Mouse (Mus musculus): ENCODE data around the gene Lat.

Lat gene

DNA sequence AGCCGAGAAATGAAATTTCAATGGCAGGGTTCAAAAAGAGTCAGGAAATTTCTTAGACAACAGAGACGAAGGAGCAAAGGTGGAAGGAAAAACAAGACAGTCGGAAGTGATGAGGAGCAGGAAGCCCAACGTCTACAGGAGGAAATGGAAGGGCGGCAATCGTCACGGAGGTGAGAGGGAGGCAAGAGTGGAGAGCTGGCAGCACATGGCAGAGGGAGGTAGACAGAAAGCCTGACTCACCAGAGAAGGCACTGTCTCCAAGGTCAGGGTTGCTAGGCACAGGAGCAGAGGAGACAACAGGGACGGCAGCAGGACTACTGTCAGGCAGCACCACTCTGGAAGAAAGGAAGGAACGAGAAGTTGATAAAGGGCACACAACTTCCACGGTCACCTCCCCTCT is 1.7 kb downstream of the Lat start:
- no peak for DNase-seq (ENCODE audit: low read depth)

DNA sequence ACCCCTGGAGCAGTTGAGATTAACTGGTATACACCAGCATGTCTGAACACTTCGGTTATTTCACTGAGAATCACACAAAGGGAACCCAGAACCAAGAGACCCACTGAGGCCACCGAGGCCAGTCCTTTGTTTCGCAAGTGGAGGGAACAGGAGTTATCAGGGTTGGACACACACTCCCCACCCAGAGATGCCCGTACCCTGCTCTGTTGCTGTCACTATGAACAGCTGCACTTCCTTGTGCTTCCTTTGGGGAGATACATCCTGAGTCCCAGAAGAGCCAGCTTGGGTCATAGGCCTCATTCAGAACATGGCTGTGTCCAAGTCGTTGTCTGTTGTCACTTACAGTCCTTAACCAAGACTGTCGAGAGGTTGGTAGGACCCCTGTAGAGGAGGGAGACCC is 6.3 kb downstream of the Lat start:
- no peak for DNase-seq (ENCODE audit: low read depth)

DNA sequence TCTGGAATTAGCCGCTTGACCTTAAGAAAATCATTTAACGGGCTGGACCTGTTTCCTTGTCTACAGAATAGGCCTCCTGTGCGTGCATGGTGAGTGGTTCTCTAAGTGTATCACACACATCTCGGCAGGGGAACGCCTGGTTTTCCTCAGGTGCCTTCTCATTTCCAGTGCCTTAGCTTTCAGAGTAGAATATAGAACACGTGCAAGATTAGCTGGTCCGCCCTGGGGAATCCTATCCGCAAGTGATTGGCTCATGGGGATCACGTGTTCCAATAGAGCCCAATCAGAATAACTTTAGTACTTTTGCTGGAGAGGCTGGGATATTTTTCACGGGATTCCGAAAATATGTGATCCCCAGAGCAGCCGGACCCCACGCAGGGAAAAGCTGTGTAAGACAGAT is 10.3 kb downstream of the Lat start:
- DNase-seq (ENCODE audit: low read depth): no peak

DNA sequence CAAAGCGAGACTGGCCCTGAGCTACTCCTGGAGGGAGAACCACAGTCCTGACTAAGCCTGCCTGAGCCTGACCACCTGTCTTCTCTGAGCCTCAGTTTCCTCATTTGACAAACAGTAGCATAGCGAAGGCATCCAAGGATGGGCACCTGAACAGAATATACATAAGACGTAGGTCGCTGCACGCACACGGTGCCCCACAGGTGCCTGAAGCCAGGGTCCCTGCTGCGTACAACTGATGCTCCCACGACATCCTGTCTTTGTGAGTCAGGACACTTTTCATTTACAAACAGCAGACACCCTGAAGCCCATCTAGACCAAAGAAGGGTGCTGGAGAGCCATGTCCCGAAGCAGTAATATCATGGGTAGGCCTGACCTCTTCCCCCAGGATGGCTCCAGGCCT is 11.0 kb downstream of the Lat start:
- no peak for DNase-seq (ENCODE audit: low read depth)

DNA sequence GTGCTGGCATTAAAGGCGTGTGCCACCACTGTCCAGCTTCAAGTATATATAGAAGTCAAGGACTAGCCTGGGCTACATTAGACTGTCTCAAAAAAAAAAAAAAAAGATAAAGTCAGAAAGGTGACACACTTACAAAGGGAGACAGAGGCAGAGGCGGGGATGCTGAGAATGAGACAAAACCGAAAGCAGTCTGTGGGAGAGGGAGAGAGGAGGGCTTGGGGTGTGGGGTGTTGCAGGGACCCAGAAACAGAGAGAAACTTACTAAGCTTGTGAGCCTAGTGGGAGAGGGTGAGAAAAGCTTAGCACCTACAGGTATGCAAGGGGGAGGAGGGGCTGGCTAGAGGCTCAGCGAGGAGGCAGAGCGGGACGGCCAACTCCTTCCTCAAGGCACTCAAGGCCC is 11.5 kb downstream of the Lat start:
- no peak for DNase-seq (ENCODE audit: low read depth)

DNA sequence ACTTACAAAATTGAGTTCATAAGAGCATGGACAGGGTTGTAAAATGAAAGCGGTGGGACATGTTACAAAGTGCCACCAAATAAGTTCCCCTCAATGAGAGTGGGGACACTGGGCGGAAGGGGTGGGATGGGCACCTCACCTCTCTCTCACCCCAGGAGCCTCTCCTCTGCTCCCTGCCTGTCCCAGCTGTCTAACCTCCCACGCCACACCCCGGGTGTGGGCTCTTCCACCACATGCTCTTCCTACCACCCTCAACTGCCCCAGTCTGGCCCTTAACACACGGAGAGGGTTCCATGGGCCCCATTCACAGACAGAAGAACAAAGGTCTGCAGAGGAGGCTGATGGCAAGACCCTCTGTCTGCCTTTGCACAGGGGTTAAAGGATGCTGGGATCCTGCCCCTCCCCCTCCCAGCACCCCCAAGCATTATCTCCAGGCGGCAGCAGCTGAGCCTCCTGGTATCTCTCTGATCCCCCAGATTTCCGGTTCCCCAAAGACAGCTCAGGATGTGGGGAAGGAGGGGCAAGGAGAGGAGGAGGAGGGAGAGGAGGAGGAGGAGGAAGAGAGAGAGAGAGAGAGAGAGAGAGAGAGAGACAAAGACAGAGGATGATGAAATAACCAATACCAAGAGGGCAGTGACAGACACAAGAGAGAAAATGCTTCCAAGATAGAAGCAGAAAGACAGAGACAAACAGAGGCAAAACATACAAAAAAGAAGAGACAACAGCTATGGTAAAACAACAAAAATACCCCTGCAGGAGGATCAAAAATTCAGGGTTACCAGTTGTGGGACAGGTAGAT is 12.4 kb downstream of the Lat start:
- peak; percentile 58 for DNase-seq (ENCODE audit: low read depth)

DNA sequence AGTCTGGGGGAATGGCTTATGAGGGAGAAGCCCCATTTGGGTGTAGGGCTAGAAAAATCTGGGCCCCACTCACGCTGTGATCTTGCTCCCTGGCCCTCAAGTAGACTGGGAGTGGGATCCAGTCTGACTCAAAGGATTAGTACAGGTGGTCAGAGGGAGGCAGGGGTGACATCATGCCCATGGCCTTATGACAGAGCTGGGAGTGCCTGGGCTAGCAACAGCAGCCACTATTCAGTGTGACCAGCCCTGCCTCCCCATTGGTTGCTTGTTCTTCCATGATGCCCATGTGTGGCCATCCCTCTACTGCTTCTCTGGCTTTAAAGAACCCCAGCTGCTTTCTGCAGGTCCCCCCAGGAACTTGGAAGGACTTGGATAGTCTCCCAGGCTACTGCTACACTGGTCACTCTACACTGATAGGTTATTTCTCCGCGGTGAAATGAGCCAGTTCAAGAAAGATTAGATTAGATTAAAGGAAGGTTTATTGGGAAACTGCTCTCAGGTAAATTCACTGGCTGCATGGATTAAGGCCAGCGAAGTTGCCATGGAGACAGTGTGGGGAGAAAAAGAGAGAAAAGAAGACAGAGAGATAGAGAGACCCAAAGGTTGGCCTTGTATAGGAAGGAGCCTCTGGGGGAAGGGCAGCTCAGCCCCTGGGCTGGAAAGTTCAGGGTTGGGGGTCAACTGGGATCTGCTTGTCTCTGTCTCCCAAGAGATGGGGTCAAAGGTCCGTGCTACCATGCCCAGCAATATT is 13.3 kb downstream of the Lat start:
- no peak for DNase-seq (ENCODE audit: low read depth)

DNA sequence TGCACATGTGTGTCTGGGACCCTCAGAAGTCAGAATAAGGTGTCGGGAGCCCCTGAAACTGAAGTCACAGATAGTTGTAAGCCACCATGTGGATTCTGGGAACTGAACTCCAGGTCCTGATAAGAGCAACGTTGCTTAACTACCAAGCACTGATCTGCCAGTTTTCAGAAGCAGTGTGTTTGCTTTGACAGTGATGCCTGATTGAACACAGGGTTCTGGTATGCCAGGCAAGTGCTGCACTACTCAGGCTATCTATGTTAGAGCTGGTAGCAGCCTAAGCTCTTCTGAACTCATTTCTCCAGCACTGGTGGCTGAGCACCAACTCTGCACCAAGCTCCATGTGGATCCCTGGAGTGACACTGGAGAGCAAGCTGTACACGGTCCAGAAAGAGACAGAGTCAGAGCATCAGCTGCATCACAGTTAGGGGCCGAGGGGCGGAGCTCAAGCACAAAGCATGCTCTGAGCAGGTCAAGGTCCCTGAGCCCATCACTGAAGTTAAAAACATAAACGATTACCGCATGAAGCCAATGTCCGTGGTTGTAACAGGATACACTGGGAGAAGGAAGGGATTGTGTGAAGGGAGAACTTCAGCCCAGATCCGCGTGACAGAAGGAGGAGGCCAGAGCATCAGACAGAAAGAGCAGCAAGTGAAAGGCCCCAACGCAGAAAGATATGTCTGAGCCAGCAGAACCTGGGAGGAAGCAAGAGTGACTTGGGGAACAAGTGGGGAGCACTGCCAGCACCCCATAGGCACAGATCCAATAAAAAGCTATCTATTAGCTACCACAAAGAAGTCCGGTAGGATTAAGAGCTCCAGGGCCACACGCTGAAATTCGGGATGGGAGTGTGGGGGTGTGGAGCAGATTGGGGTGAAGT is 14.4 kb downstream of the Lat start:
- no peak for DNase-seq (ENCODE audit: low read depth)

DNA sequence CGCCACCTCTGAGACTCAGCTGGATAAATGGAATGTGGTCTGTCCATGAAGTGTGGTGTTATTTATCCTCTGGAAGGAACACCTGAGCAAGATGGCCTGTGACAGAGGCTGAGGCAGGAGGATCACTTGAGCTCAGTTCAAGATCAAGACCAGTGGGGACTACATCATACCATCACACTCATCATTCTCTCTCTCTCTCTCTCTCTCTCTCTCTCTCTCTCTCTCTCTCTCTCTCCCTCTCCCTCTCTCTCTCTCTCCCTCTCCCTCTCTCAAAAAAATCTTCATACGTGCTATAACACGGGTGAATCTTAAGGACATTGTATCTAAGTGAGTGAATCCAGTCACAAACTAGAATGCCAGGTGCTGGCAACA is 15.4 kb downstream of the Lat start:
- no peak for DNase-seq (ENCODE audit: low read depth)

DNA sequence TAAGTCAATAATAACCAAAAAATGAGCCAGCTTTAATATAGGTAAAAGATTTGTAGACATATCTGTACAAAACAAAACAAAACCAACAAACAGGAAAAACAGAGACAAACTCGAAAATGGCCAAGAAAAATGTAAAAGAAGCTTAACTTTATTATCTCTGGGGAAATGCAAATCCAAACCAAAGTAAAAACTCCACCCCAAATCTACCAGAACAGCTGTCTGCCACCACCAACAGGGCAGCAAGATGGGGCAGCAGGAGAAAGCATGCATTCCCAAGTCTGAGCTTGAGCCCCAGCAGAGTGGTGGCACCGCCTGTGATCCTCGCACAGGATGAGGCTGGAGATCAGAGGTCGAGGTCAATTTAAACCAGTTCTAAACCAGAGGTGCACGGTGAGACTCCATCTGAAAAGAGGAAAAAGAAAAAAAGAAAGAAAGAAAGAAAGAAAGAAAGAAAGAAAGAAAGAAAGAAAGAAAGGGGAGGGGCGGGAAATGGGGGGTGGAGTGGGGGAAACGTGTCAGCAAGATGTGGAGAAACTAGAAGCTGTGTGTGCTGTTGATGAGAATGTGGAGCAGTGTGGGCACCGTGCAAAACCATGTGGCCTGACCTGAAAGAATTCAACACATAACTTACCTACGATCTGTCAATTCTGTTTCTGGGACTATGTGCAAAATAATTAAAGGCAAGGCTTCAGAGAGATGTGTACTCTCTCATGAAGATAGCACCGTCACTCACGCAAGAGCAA is 15.9 kb downstream of the Lat start:
- no peak for DNase-seq (ENCODE audit: low read depth)

DNA sequence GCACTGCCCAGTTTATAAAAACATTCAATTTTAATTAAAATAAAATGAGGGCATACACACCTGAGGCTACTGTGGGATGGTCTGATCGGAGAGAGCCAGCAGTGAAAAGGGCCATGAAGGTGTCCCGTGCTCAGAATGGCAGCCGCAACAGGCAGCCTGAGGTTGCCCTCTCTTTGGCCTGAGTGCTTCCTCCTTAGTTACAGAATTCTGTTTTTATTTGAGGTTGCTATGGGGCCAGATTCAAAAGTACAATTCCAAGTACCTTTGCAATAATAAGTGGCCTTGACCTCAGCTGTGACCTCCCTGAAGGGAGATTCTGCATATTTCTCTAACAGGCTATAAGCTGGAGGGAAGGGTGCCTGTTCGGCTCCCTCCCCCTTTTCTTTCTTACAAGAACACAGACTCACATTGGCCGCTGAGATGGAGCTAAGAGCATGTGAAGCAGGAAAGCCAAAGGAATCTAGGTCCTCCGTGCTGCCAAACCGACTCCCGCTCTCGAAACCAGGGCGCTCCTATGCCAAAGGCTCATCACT is 17.9 kb downstream of the Lat start:
- DNase-seq (ENCODE audit: low read depth): no peak

DNA sequence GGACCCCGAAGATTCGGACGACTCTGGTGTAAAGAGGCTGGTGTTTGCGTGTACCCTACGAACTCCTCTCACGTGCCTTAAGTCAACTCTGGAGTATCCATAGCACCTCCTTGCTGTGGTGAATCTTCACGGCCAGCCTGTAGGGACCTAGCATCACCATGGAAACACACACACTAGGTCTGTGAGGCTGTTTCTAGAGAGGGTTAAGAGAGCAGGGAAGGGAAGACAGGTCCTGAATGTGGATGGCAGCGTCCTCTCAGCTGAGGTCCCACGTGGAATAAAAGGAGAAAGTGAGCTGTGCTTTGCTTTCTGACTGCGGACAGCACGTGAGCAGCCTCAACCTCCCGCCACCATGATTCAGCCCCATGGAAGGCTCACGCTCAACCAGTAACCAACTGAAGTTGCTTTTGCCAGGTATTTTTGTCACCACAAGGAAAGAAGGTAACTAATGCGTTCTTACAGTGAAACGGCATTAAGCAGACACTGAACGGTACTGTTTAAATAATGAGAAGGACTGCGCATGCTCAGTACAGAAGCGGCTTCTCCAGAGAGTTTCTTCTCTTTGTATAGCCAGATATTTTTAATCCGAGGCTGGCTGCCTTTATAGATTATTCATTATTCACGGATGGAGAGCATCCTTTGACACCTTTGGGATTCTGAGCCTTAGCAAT is 18.5 kb downstream of the Lat start:
- no peak for DNase-seq (ENCODE audit: low read depth)

DNA sequence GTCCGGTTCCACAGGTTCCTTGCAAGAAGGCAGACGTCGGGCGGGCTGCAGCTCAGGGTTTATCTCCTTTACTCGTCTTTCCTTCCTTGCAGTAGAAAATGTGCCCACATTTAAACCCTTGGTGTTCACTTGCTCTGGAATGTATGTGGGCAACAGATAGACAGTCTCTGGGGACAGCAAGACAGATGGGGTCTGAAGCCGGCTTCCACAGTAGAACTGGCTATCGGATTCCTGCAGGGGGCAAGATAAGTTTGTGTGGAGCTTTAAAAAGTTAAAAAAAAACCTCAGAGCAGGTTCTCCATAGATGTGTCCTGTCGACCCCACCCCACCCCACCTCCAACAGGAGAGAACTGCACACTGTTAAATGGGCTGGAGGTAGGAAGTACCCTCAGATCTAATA is 21.1 kb downstream of the Lat start:
- peak; percentile 43 for DNase-seq (ENCODE audit: low read depth)

DNA sequence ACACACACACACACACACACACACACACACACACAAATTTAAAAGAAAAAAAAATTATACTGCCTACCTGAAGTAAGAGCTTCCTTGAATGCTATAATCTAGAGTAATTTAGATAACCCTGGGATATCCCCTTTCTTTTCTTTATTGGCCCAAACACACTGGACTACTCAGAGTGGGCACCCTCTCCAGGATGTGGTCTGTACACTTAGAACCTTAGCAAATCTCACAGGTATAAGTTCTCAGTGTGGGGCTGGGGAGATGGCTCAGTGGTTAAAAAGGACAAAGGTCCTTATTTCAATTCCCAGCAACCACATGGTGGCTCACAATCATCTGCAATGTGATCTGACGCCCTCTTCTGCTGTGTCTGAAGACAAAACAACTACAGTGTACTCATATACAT is 22.3 kb downstream of the Lat start:
- no peak for DNase-seq (ENCODE audit: low read depth)

DNA sequence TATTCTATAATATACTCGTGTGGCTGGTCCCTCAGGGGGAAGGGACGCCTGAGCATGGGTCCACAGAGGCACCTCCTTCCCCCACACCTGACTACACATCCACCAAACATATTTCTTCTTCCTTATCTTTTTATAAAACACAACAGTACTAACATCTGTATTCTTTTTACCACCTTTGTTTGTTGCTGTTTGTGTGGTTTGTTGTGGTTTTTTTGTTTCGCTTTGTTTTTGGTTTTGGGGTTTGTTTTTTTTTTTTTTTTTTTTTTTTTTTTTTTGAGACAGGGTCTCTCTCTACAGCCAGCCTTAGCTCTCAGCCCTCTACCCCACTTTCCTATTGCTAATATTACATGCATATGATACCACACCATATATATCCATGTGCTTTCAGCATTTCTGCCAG is 23.4 kb downstream of the Lat start:
- DNase-seq (ENCODE audit: low read depth): no peak

DNA sequence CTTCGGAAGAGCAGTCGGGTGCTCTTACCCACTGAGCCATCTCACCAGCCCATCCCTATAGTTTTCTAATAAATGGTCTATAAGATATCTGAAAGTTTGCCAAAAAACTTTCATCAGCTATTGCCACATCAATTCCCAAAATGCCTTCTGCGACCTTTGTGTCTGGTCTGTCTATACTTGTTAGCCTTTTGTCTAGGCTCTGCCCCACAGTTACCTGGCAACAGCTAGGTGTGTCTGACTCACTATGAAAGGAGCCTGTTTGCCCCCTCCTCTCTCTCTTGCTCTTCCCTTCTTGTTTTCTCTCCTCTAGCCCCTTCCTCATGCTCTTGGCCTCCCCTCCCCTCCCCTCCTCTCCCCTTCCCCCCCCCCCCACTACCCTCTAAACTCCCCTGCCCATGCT is 23.8 kb downstream of the Lat start:
- no peak for DNase-seq (ENCODE audit: low read depth)

DNA sequence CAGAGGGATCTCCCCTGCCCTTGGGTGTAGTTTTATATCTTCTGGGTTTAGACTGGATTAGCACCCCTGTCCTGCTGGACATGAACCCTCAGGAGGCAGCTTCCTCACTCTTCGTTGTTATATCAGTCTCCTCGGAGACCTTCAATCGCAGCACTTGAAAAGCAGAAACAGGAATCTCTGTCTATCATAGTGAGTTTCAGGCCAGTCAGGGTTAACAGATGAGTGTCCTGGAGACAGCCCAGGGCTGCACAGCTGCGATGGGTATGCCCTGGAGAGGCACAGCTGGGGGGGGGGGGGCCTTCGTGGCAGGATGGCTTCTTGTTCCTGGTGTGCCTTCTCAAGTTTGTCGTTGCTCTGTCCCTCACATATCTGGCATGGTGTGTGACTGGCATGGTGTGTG is 28.5 kb downstream of the Lat start:
- no peak for DNase-seq (ENCODE audit: low read depth)

DNA sequence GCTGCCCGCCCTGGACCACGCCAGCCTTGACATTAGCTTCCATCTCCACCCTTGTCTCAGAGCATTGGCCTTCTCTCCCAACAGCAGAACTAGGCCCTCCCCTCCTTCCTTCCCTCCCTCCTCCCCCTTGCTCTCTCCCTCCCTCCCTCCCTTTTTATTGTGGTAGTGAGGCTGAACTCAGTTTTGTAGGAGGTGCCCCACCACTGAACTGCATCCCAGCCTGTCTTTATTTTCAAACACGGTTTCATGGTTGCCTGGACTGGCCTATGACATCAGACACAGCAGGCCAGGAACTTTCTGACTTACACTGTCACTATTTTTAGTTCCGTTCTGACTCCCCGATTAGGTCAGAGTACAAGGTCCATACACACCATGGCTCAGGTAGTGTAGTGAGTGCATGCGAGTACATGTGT is 29.2 kb downstream of the Lat start:
- no peak for DNase-seq (ENCODE audit: low read depth)

DNA sequence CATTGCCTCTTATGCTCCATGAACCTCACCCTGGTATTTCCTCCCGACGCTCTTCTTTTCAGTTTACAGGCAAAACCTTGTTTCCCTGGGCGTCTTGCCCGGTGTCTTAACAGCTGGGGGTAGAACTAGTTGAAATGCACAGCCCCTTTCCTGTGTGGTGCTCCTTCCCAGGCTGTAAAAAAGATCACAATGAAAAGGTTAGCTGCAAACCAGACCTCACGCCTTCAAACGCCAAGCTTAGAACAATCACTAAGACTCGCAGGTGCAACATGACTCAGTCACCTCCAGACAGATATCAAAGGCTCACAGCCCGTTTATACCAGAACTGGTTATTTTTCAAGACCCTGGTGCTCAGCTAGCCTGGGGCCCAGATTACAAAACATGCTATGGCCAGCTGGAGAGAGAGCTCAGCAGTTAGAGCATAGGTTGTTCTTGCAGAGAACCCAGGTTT is 29.8 kb downstream of the Lat start:
- DNase-seq (ENCODE audit: low read depth): no peak

DNA sequence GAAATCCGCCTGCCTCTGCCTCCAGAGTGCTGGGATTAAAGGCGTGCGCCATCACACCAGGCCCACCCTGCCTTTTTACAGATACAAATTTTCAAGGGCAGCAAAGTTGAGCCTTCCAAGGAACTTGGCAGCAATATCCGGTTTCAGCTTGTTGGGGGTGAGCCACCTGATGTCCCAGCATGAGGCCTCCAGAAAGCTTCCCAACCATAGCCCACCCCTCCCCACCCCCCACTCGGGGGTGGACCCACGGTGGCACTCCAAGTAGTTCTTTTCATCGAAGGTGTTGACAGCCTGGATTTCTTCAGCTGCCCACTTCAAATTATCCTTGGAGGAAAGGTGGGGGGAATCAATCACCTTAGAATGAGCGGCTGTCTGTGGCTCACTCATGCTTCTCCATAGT is 30.5 kb downstream of the Lat start:
- DNase-seq (ENCODE audit: low read depth): no peak

DNA sequence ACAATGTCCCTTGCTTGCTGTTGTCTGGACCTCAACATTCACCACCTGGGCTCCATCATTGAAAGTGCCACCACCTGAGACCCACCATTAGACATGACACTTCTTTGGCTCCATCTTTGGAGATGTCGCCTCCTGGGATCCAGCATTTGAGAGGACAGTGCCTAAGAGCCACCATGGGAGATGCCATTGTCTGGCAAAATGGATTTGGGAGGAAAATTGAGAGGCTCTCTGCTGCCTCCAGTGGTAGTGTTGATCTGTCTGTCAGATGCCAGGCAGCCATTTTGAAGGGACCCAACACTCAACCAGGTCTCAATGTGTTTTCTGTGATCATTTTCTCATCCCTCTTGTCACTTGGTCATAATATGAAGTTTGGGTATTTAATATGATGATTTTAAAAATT is 33.8 kb downstream of the Lat start:
- no peak for DNase-seq (ENCODE audit: low read depth)

All from c-Kit-positive CD71-positive TER-119-negative erythroid progenitor cells, embryonic 14.5 days (primary cell).